ENCODE assay signal across 13 mouse cellular contexts in the genomic region with DNA sequence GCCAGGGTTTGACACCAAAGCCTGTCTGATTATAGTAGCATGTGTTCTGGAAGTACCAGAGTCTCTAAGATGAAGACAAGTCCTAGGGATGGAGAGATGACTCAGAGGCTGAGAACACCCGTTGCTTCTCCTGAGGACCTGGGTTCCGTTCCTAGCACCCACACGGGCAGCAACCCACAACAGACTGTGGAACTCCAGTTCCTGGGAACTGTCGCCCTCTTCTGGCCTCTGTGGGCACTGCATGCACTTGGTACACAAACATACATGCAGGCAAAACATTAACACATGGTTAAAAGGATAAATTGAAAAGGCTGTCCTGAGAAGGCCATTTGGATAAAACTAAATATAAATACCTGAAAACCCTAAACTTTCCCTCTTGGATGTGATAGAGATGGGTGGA. TPM values are rescaled to one million over a fixed set of nuclear protein-coding genes. Genes with fewer than 3 reads are reported as not detected.
DNase-seq lines count a peak whose midpoint lies in the region; ATAC-seq and TF ChIP-seq lines count a peak whose summit lies in the region.
"Had no signal": no experiment of that assay in that cellular context is flagged by ENCODE, and none has a peak within 500 bp of the region (broad histone marks: within the 10 kb centered on the region; RNA-seq: fewer than 3 reads in every experiment).

No protein-coding gene starts in this region.

- no peaks in the 10 kb centered on the region for H3K27me3 ChIP-seq in forebrain, postnatal 0 days (ENCODE audit: insufficient read depth, low read length)
- H3K27me3 ChIP-seq in forebrain, embryonic 16.5 days (replicated peaks; ENCODE audit: control insufficient read depth, insufficient read depth, low read length), result no peaks in the 10 kb centered on the region
- no peaks in the 10 kb centered on the region for H3K27me3 ChIP-seq in lung, embryonic 14.5 days (ENCODE audit: insufficient read depth, low read length)
- H3K27me3 ChIP-seq: forebrain, embryonic 12.5 days; stomach, embryonic 15.5 days had no signal

- no peak overlapping the region for H3K9ac ChIP-seq in forebrain, postnatal 0 days
- no peak overlapping the region for H3K9ac ChIP-seq in forebrain, embryonic 16.5 days (replicated peaks; ENCODE audit: low read depth, low read length)
- H3K9ac ChIP-seq in lung, embryonic 14.5 days, result no peak overlapping the region
- H3K9ac ChIP-seq: forebrain, embryonic 12.5 days; stomach, embryonic 15.5 days had no signal

- H3K27ac ChIP-seq in forebrain, postnatal 0 days (ENCODE audit: low read depth, low read length), result no peak overlapping the region
- H3K27ac ChIP-seq in forebrain, embryonic 16.5 days (ENCODE audit: low read length), result no peak overlapping the region
- no peak overlapping the region for H3K27ac ChIP-seq in lung, embryonic 14.5 days (ENCODE audit: low read depth)
- H3K27ac ChIP-seq: forebrain, embryonic 12.5 days; stomach, embryonic 15.5 days had no signal

- DNase-seq in forebrain, postnatal 0 days, result no peak
- DNase-seq in lung, embryonic 14.5 days, result no peak
- no peak for DNase-seq in lung, postnatal 25 days (ENCODE audit: low spot score)
- peak; percentile 49 for DNase-seq in ES-CJ7 (ENCODE audit: low read depth, low spot score)
- no peak for DNase-seq in yolk sac, embryonic 10.5 days (ENCODE audit: low spot score)
- DNase-seq in right cerebral cortex, postnatal 4 days, result no peak
- DNase-seq: heart, adult 18-20 months; kidney, postnatal 10 days had no signal

- H3K4me2 ChIP-seq in forebrain, postnatal 0 days (ENCODE audit: low read depth), result no peak overlapping the region
- H3K4me2 ChIP-seq in forebrain, embryonic 16.5 days (ENCODE audit: low read length), result no peak overlapping the region
- no peak overlapping the region for H3K4me2 ChIP-seq in lung, embryonic 14.5 days
- H3K4me2 ChIP-seq: forebrain, embryonic 12.5 days; stomach, embryonic 15.5 days had no signal

- no peak overlapping the region for H3K4me3 ChIP-seq in forebrain, postnatal 0 days (ENCODE audit: low read depth, low read length)
- no peak overlapping the region for H3K4me3 ChIP-seq in forebrain, embryonic 16.5 days (replicated peaks; ENCODE audit: low read length)
- H3K4me3 ChIP-seq in lung, embryonic 14.5 days (ENCODE audit: low read depth, low read length), result no peak overlapping the region
- H3K4me3 ChIP-seq: forebrain, embryonic 12.5 days; stomach, embryonic 15.5 days had no signal

- no peaks in the 10 kb centered on the region for H3K4me1 ChIP-seq in forebrain, postnatal 0 days (ENCODE audit: insufficient read depth)
- peaks cover 11% of the 10 kb centered on the region for H3K4me1 ChIP-seq in forebrain, embryonic 16.5 days (replicated peaks; ENCODE audit: control insufficient read depth, insufficient read depth, low read length)
- peaks cover 17% of the 10 kb centered on the region for H3K4me1 ChIP-seq in lung, embryonic 14.5 days (ENCODE audit: insufficient read depth)

- peak; percentile 48 for TF ChIP-seq CTCF in forebrain, postnatal 0 days (IDR thresholded peaks at IDR 0.05; ENCODE audit: low read depth)
- TF ChIP-seq CTCF in lung, embryonic 14.5 days (IDR thresholded peaks at IDR 0.05; ENCODE audit: low read depth), result peak; percentile 61

- WGBS in forebrain, postnatal 0 days, result 84% methylated on average over 4 of the region's 4 CpGs
- WGBS in forebrain, embryonic 16.5 days, result 83% methylated on average over 4 of the region's 4 CpGs
- WGBS in lung, embryonic 14.5 days, result 82% methylated on average over 4 of the region's 4 CpGs

- H3K9me3 ChIP-seq in forebrain, postnatal 0 days (ENCODE audit: low read length), result no peaks in the 10 kb centered on the region
- H3K9me3 ChIP-seq in forebrain, embryonic 16.5 days (ENCODE audit: control insufficient read depth, low read length), result no peaks in the 10 kb centered on the region
- H3K9me3 ChIP-seq in lung, embryonic 14.5 days (ENCODE audit: low read depth, low read length), result peaks cover 6% of the 10 kb centered on the region; the same call in 1 of the 2 replicates
- H3K9me3 ChIP-seq: stomach, embryonic 15.5 days had no signal

- peaks cover 6% of the 10 kb centered on the region; the same call in 1 of the 2 replicates for H3K36me3 ChIP-seq in forebrain, postnatal 0 days (ENCODE audit: insufficient read depth)
- no peaks in the 10 kb centered on the region for H3K36me3 ChIP-seq in forebrain, embryonic 16.5 days (ENCODE audit: control insufficient read depth, insufficient read depth)
- H3K36me3 ChIP-seq in lung, embryonic 14.5 days (ENCODE audit: insufficient read depth), result no peaks in the 10 kb centered on the region
- H3K36me3 ChIP-seq: stomach, embryonic 15.5 days had no signal

- ATAC-seq in forebrain, postnatal 0 days, result no peak
- no peak for ATAC-seq in forebrain, embryonic 16.5 days
- no peak for ATAC-seq in lung, embryonic 14.5 days (ENCODE audit: insufficient read depth)
- peak; percentile 42 for ATAC-seq in megakaryocyte progenitor cell, adult 5-6 weeks (replicated peaks; ENCODE audit: poor library complexity)
- ATAC-seq: activated CD4-positive, CD25-positive, alpha-beta regulatory T cell, adult 4 months had no signal

RNA-seq across cellular contexts. Expression of gene Klhl3, which starts 56.8 kb away (rescaled TPM):
- 11.9 and 12.2 TPM in 2 replicates for total RNA-seq in forebrain, postnatal 0 days (2014; rRNA removed)
- polyA plus RNA-seq in forebrain, postnatal 0 days (2015; fragmentation: Nextera tagmentation; extraction: Ambion mirVana), result 7.6 and 12.6 TPM in 2 replicates
- 8.9 and 11.8 TPM in 2 replicates for polyA plus RNA-seq in forebrain, embryonic 16.5 days (2015; fragmentation: Nextera tagmentation; extraction: Ambion mirVana)
- polyA plus RNA-seq in lung, embryonic 14.5 days (2014; fragmentation: Nextera tagmentation; extraction: Ambion mirVana), result 3.6 and 3.9 TPM in 2 replicates
- 3.4 and 5.1 TPM in 2 replicates for total RNA-seq in megakaryocyte progenitor cell, adult 5-6 weeks (2015)
- 4.0 and 4.6 TPM in 2 replicates for total RNA-seq in megakaryocyte progenitor cell, adult 5-6 weeks (2017)
